Mouse (Mus musculus) spleen, adult 2 months (tissue): ENCODE measurements around the gene Ccdc60.

Experiments used
- CTCF ChIP-seq: fragments of 200-500 bp; IDR thresholded peaks from 2 replicates; pipeline ENCODE4 v1.5.1; 2011; ENCODE audit warnings: mild to moderate bottlenecking, inconsistent platforms; ENCODE audit not compliant: insufficient read depth, insufficient read length, insufficient replicate concordance; ENCODE audit errors: extremely low read depth
- POLR2A ChIP-seq: fragments of 200-500 bp; IDR thresholded peaks from 2 replicates; pipeline ENCODE4 v1.6.1; 2011; ENCODE audit warnings: low read depth, low read length, inconsistent platforms

- TF ChIP-seq POLR2A (no peak), CTCF (no peak)
Measured at GRCm38 (mm10) chr5:116290584-116290983, 1.8 kb upstream of the Ccdc60 start.
